In the genomic region with DNA sequence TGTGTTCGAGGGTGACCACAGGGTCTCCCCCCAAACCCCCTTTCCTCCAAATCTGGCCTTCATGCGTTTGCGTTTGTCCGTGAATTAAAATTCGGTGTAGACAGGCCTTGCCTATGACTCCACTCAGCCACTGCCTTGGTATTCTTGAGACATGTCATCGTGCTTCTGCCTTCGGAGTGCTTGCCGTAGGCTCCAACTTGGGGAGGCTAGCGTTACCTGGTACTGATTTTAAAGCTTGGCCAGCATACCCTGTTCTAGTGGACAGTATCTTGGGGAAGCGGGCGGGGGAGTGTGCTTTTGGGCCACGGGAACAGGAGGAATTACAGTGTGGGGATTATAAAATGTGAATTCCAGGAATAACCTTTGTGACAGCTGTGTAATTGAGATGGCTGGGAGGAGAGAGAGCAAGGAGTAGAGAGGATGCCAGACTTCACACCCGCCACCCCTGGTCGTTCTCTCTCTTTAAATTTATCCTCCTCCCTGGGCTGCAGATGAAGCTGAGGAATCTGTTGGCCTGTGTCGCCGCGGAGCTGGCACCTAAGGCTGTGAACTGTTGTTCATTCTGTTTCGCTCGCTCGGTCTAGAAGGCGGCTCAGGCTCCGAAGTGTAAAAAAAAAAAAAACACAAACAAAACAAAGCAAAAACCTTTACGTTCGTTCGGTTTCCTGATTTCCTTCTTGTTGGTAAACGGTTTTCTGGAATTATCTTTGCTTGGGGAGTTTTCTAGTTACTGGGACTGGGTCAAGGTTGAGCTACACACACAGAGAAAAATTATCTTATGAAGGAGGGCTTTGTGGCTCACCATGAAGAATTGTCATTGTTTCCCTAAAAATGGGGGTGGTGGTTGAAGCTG, we compare ENCODE assay signal across 8 mouse cellular contexts. TPM values are rescaled to one million over a fixed set of nuclear protein-coding genes. Genes with fewer than 3 reads are reported as not detected.
DNase-seq lines count a peak whose midpoint lies in the region; ATAC-seq and TF ChIP-seq lines count a peak whose summit lies in the region.

No protein-coding gene starts in this region.

- WGBS in embryonic facial prominence, embryonic 12.5 days = under 1% methylated on average over 26 of the region's 26 CpGs
- under 1% methylated on average over 26 of the region's 26 CpGs for WGBS in midbrain, embryonic 13.5 days

- peak overlapping the region; percentile 100 for H3K9ac ChIP-seq in embryonic facial prominence, embryonic 12.5 days
- H3K9ac ChIP-seq in midbrain, embryonic 13.5 days (replicated peaks) = peak overlapping the region; percentile 100

- no peak for DNase-seq in frontal cortex, postnatal 10 days (ENCODE audit: low spot score in 2 of 2)
- DNase-seq in adipocyte (ENCODE audit: low spot score) = peak; percentile 75
- DNase-seq in heart, postnatal 10 days = peak; percentile 72 to 79
- DNase-seq in left cerebral cortex, postnatal 36 days (ENCODE audit: low spot score in 2 of 2) = peak; percentile 46 to 53

- intact Hi-C loops in heart, postnatal 10 days (cut with DNase I) = loop anchor here (1.0 to 5.0 kb wide), 5 partner anchors 33 to 215 kb away; no protein-coding TSS in a partner anchor
- intact Hi-C loops in left cerebral cortex, postnatal 36 days (cut with DNase I) = loop anchor here (2.0 to 10.0 kb wide), 4 partner anchors 35 to 217 kb away; no protein-coding TSS in a partner anchor

- peaks cover 50% of the 10 kb centered on the region for H3K4me1 ChIP-seq in embryonic facial prominence, embryonic 12.5 days
- peaks cover 61% of the 10 kb centered on the region for H3K4me1 ChIP-seq in midbrain, embryonic 13.5 days (replicated peaks)
- H3K4me1 ChIP-seq in testis, adult 2 months (ENCODE audit: control insufficient read depth, insufficient read depth, low read length) = peaks cover 15% of the 10 kb centered on the region

- peak overlapping the region; percentile 59 for H3K4me2 ChIP-seq in embryonic facial prominence, embryonic 12.5 days (replicated peaks)
- peak overlapping the region; percentile 96 for H3K4me2 ChIP-seq in midbrain, embryonic 13.5 days (replicated peaks)

- H3K9me3 ChIP-seq in embryonic facial prominence, embryonic 12.5 days = no peaks in the 10 kb centered on the region
- no peaks in the 10 kb centered on the region for H3K9me3 ChIP-seq in midbrain, embryonic 13.5 days

- peak overlapping the region; percentile 97 for H3K27ac ChIP-seq in embryonic facial prominence, embryonic 12.5 days
- peak overlapping the region; percentile 100 for H3K27ac ChIP-seq in midbrain, embryonic 13.5 days
- H3K27ac ChIP-seq in testis, adult 2 months (ENCODE audit: control insufficient read depth, insufficient read depth, low read depth, low read length) = peak overlapping the region; percentile 85

- no peak for TF ChIP-seq POLR2A in testis, adult 2 months (IDR thresholded peaks at IDR 0.05; ENCODE audit: control insufficient read depth, low read depth, low read length)

- H3K4me3 ChIP-seq in embryonic facial prominence, embryonic 12.5 days = peak overlapping the region; percentile 94
- H3K4me3 ChIP-seq in midbrain, embryonic 13.5 days (replicated peaks) = peak overlapping the region; percentile 90
- peak overlapping the region; percentile 92 for H3K4me3 ChIP-seq in testis, adult 2 months (ENCODE audit: control insufficient read depth, low read depth, low read length)

- H3K27me3 ChIP-seq in embryonic facial prominence, embryonic 12.5 days = no peaks in the 10 kb centered on the region
- H3K27me3 ChIP-seq in midbrain, embryonic 13.5 days = no peaks in the 10 kb centered on the region
- peaks cover 9% of the 10 kb centered on the region; the same call in 1 of the 2 replicates for H3K27me3 ChIP-seq in testis, adult 2 months (ENCODE audit: control insufficient read depth, insufficient read depth, low read length)

- TF ChIP-seq CTCF in testis, adult 2 months (IDR thresholded peaks at IDR 0.05; ENCODE audit: control insufficient read depth, insufficient read depth, insufficient replicate concordance, low read depth, low read length) = no peak

- H3K36me3 ChIP-seq in embryonic facial prominence, embryonic 12.5 days = peaks cover 20% of the 10 kb centered on the region
- peaks cover 13% of the 10 kb centered on the region for H3K36me3 ChIP-seq in midbrain, embryonic 13.5 days
- no peaks in the 10 kb centered on the region for H3K36me3 ChIP-seq in testis, adult 2 months (ENCODE audit: control insufficient read depth, insufficient read depth, low read length)

- ATAC-seq in frontal cortex, adult (ENCODE audit: low TSS enrichment) = peak; percentile 56
- ATAC-seq in embryonic facial prominence, embryonic 12.5 days (ENCODE audit: insufficient number of reproducible peaks, insufficient read depth, low FRiP score, low TSS enrichment) = no peak
- ATAC-seq in midbrain, embryonic 13.5 days = no peak

RNA-seq across cellular contexts. Expression of a gene that starts 1.4 kb away (rescaled TPM):
- 58.8 and 67.3 TPM in 2 replicates for polyA plus RNA-seq in embryonic facial prominence, embryonic 12.5 days (2016; fragmentation: Nextera tagmentation; extraction: Ambion mirVana)
- 100 to 1,000 TPM; 187 to 216 TPM for total RNA-seq in heart, postnatal 10 days (2021)
- total RNA-seq in left cerebral cortex, postnatal 36 days (2021) = 100 to 1,000 TPM; 103 to 130 TPM
- polyA plus RNA-seq in midbrain, embryonic 13.5 days (2015; fragmentation: Nextera tagmentation; extraction: Ambion mirVana) = 49.0 and 58.2 TPM in 2 replicates
- polyA plus RNA-seq in testis, adult 2 months (2012; rRNA removed) = 18.5 and 25.6 TPM in 2 replicates

Comparison
In these comparisons a context has a peak if more than half of its experiments do, and no peak if none do; other contexts are left out.
1. DNase-seq: peak in adipocyte (single experiment), heart, postnatal 10 days (2 of 2) and left cerebral cortex, postnatal 36 days (2 of 2); none in frontal cortex, postnatal 10 days (0 of 2).
2. Peak in every context shown above with its lines, with median percentiles within 50 percentile points of each other: H3K27ac ChIP-seq and H3K4me3 ChIP-seq.